Mouse (Mus musculus) thymus, adult 2 months (tissue): ENCODE results near the gene Lonp2.

Source experiments
- CTCF ChIP-seq: fragments of 200-500 bp; IDR thresholded peaks from 2 replicates; pipeline ENCODE4 v1.5.1; 2012; ENCODE audit warnings: mild to moderate bottlenecking, control low read depth, low read length, moderate library complexity, borderline replicate concordance; ENCODE audit not compliant: control insufficient read depth, poor library complexity, insufficient read depth; ENCODE audit errors: extremely low read depth
- POLR2A ChIP-seq: fragments of 200-500 bp; IDR thresholded peaks from 2 replicates; pipeline ENCODE4 v1.6.1; 2012; ENCODE audit warnings: mild to moderate bottlenecking, low read length, control low read depth, moderate library complexity; ENCODE audit not compliant: control insufficient read depth, poor library complexity, insufficient read depth; ENCODE audit errors: extremely low read depth

DNA sequence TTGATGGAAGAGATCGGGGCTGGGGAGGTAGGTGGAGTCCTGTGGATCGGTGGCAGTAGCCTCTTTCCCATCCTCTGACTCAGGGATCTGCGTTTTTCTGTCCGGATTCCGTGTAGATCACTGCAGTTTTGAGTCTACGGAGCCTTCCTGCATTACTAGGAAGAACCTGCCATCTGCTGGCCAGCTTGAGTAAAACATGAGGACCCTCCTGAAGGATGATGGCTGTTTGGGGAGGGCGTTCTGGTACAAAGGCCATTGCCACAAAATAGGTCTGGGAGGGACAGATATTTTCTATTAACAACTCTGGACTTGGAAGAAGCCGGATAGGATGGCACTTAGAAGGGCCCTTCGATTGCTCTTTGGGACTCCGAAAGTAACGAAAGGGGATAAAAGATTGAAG, 38.7 kb upstream of the Lonp2 start:
- TF ChIP-seq CTCF (no peak), POLR2A (no peak)
